Mouse (Mus musculus): ENCODE measurements around the gene Glis1.
A peak's percentile ranks its signal among the peaks of the same experiment; 100 is the strongest.

The Glis1 gene

GRCm38 (mm10) chr4:107434356-107435237 is at the start of gene Glis1:
Glis1 (plus strand) TSS chr4:107434591.
- peak; percentile 46 for DNase-seq

DNA sequence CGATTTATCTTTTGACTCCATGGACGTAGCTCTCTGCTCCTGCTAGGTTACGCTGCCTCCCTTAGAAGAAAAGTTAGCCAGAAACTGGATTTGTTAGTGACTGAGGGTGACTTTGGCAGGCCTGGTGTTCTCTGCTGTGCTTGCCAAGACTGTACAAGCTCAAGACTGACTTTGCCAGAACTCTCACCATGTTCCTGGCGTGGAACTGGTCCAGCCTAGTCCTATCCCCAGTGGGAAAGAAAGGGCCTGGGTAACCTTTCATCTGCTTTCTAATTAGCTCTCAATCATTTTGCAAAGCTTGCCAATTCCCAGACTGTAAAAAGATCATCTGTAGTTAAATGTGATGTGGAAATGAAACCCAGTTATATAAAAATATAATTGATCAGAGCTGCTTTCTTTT is 47.4 kb upstream of the Glis1 start:
- DNase-seq: no peak

GRCm38 (mm10) chr4:107387465-107387864 is 46.9 kb upstream of the Glis1 start:
- no peak for DNase-seq

GRCm38 (mm10) chr4:107388291-107388690 is 46.1 kb upstream of the Glis1 start:
- DNase-seq: no peak

DNA sequence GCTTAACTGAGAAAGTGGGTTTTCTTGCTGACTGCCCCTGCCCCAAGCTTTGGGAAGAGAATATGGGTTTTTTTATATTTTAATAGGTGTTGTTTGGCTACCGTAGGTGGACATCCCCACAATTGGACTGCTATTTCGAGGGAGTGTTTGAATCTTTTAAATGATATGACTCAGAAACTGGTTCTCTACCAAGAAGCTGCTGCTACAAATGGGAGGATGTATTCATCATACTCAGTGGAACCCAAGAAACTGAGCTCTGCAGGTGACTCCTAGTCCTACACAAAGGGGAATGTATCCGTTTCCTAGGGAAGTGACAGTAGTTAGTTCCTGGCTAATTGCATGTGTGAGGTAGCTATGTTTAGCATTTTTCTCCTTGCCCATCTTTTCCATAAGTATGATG is 45.0 kb upstream of the Glis1 start:
- DNase-seq: no peak

- DNase-seq: no peak
Measured at GRCm38 (mm10) chr4:107393771-107394170, 40.6 kb upstream of the Glis1 start.

GRCm38 (mm10) chr4:107420202-107420601 is 14.2 kb upstream of the Glis1 start:
- no peak for DNase-seq

GRCm38 (mm10) chr4:107421711-107422110 is 12.7 kb upstream of the Glis1 start:
- DNase-seq: no peak

- no peak for DNase-seq
Measured at GRCm38 (mm10) chr4:107422176-107422575, 12.2 kb upstream of the Glis1 start.

DNA sequence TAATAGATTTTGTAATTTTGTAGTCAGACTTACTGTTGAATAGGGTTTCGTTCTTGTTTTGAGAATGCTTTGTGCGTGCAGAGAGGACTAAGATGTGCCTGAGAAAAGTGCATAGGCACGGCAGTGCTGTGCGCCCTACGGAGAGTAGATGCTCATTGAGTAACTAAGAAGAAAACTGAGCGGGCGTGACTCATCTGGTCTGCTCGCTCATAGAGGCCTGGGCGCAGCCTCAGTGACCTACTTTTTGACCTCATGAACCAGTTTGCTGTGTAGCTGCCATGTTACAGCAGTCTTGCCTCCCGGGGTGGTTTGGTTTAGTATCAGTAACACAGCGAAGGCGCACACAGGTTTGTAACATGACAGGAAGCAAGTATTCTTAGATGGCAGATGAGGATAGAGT is 8.8 kb upstream of the Glis1 start:
- no peak for DNase-seq

DNA sequence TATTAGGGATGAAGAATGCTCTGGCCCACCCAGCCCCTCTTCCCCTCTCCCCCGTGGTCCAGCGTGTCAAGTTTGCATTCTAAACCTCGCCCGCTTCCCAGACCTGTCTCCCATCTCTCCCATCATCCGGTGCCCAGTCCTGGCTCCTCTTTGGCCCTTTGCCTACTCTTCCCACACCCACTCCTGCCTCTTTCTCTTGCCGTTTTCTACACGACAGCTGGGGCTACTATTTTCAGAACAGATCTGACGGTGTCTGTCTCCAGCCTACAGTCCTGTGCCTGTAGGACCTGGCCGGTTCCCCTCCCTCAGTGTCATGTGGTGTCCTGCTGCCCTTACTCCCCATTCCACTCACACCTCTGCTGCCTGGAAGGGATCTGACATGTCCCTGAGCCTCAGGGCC is 7.8 kb upstream of the Glis1 start:
- DNase-seq: no peak

DNA sequence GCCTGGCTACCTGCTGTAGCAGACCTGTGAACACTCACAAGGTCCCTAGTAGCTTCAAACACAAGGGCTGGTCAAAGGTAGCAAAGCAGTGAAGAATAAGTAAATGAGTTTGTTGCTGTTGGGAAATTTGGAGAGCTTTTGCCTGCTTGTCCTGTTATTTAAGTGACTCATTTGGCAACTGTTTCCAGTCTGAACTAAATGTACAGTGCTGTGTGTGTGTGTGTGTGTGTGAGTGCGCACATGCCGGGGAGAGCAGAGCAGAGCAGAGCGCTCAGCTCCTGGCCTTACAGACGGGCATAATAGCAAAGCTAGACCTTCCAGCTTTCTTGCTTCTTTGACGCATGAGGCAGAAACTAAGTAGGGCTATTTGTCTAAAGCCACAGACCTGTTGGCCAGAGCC is 1.7 kb upstream of the Glis1 start:
- DNase-seq: no peak

GRCm38 (mm10) chr4:107433998-107434355 is 414 bp upstream of the Glis1 start:
- DNase-seq: no peak

DNA sequence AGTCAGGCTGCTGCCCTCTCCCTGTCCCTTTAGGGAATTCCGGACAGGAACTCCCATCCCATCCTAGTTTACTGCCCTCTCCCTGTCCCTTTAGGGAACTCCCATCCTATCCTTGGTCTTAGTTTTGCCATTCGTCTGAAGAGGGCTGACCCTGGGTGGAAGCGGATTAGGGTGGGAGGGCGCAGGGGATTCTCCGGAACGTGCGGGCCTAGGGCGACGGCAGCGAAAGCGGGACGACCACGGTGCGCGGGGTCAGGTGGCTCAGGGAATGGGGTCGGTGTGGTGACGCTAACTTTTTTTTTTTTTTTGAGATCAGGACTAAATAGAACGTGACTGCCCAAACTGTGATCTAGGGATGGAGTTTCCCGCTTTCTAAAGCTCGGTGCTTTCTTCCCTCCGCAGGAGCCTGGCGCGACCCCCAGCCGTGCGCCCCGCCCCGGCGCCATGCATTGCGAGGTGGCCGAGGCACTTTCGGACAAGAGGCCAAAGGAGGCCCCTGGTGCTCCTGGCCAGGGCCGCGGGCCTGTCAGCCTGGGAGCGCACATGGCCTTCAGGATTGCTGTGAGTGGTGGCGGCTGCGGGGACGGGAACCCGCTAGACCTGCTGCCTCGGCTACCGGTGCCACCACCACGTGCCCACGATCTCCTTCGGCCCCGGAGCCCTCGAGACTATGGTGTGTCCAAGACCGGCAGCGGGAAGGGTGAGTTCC is 1.0 kb downstream of the Glis1 start:
- DNase-seq: no peak

GRCm38 (mm10) chr4:107436476-107436875 is 2.1 kb downstream of the Glis1 start:
- DNase-seq: no peak

DNA sequence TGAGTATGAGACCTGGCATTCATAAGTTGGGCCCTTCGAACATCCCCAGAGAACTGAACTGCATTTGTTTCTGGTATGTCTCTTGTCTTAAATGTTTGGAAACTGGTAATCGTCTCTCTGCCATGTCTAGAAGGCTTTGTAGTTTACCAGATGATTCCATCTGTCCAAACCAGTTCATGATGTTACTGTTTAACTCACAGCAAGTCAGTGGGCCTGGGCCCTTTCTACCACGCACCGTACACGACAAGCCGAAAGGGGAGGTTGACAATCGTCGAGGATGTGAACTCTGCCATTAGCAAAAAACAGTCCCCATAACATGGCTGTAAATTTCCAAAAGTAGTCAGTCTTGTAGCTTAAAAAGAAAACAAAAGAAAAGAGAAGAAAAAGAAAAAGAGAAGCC is 4.3 kb downstream of the Glis1 start:
- DNase-seq: no peak

DNA sequence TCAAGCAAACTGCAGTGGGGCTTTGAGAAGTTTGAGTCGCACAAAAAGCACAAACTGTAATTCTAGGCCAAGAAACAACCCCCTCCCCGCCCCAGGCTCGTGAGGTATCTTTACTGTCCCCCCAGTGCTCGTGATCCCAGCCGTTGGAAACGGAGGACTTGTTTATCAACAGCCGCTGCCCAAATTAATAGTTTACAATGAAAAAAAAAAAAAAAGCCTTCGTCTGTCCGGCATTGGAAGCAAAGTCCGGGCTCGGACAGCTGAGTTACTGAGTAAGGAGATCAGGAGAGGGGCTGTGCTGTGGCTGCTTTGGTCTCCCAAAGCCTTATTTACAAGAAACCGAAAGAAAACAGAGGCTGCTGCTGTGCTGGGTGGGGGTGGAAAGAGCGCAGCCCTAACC is 5.9 kb downstream of the Glis1 start:
- no peak for DNase-seq

- DNase-seq: no peak
Measured at GRCm38 (mm10) chr4:107442288-107442687, 7.9 kb downstream of the Glis1 start.

- no peak for DNase-seq
Measured at GRCm38 (mm10) chr4:107442891-107443483, 8.6 kb downstream of the Glis1 start.

DNA sequence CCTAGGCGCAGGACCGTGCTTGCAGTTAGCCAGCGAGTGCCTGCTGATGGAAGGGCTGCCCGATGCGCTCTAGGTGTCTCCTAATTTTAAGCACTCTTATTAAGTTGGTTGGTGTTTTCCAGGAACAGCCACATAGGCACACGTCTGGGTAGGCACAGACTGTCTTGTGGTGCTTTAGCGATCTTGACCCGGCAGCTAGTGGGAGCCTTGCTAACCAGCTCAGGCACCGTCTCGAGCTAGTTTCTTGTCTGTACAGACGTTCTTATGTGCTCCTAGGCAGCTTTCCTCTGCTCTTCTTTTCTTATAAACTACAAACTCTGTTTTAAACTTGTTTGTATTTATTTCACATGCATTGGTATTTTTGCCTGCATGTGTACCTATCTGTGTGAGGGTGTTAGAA is 9.2 kb downstream of the Glis1 start:
- DNase-seq: no peak

- peak; percentile 60 for DNase-seq
Measured at GRCm38 (mm10) chr4:107448481-107448880, 14.1 kb downstream of the Glis1 start.

DNA sequence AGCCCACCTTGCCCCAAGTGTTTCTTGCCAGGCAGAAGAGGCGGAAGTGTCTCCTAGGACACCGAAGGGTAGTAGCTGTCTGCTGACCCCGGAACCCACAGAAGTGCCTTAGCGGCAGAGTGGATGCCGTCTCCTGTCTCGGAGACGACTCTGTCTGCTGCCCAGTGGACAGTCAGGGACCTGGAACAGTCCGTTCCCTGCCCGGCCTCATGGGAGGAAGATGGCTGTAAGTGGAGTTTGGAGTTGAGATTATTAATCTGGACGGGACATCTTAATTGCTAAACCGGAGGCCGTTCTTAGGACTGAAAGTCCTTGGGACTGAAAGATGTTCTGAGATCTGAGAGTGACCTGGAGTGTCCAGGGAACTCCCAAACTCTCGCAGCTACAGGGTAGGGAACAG is 15.1 kb downstream of the Glis1 start:
- DNase-seq: no peak

GRCm38 (mm10) chr4:107452266-107453015 is 18.1 kb downstream of the Glis1 start:
- no peak for DNase-seq

Data from thymus, postnatal 4 days (tissue).